Mouse (Mus musculus): ENCODE results near the gene Cenpc1.

Gene Cenpc1

DNA sequence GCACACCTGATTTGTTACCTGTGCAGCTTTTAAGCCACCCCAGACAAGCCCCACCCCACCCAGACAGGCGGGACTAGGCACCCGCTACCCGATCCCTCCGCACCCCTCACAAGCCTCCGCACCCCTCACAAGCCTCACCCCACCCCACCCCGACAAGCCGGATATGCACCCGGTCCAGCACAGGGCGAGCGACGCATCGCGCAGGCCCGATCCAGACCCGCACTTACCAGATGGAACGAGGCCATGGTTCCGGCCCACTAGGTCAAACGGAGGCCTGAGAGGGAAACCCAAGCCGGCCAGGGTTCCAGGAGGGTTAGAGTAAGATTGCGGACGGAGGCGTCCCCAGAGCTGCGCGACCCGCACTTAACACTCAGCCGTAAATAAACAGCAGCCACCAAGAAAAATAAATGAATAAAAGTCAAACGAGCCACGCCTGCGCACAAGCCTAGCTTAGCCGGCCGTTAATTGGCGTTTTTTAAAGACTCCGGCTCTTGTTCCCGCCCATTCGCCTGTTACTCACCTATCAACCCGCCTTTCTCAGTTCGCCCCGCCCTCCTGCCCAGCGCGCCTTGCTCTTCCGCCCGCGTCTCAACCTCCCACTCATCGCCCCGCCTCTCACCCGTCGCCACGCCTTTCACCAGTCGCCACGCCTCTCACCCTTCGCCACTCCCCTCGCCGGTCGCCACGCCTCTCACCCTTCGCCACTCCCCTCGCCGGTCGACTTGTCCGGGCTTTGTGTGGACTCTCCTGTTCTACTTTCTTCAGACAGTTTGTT, at the start of gene Cenpc1:
Gene Cenpc1, minus strand, starts transcription at position 483 of the 775 bp plus-strand sequence.
- DNase-seq (ENCODE audit: low spot score in 2 of 2): peak; percentile 86 to 91

- DNase-seq (ENCODE audit: low spot score in 2 of 2): no peak
Measured at GRCm38 (mm10) chr5:86113997-86114396, 48.6 kb upstream of the Cenpc1 start.

GRCm38 (mm10) chr5:86113037-86113436, 47.7 kb upstream of the Cenpc1 start:
- no peak for DNase-seq (ENCODE audit: low spot score in 2 of 2)

DNA sequence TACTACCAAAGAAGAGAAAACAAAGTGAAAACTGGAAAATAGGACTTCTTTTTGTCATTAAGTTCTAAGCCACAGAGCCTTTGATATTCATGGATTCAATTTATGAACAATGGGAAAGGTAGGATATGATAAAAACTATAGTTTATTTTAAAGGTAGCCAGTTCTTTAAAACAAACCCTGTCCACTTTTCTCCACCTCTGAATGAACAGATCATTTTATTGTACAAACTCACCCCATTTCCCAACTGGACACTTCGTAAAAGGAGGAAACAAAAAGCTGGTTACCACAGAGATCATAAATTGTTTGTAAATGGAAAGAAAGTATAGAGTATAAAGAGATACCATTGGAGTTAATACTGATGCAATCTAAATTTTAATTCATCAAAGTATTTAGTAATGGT, 45.7 kb upstream of the Cenpc1 start:
- no peak for DNase-seq (ENCODE audit: low spot score in 2 of 2)

DNA sequence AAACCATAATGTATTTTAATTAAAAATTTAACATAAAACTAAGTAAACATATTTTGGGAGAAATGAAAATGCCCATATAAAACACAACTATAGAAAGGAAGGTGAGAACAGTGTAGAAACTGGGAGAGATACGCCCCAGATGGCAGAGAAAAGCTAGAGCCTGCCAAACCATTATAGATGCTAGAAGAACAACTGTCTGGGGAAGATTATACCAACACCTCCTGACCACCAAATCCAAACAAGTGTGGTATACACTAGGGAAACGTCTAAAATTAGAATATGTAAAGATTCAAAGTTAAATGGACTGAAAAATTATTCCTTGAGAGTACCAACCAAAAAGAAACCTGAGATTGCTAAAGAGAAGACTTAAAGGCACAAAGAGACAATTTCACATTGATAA, 41.2 kb upstream of the Cenpc1 start:
- DNase-seq (ENCODE audit: low spot score in 2 of 2): no peak

DNA sequence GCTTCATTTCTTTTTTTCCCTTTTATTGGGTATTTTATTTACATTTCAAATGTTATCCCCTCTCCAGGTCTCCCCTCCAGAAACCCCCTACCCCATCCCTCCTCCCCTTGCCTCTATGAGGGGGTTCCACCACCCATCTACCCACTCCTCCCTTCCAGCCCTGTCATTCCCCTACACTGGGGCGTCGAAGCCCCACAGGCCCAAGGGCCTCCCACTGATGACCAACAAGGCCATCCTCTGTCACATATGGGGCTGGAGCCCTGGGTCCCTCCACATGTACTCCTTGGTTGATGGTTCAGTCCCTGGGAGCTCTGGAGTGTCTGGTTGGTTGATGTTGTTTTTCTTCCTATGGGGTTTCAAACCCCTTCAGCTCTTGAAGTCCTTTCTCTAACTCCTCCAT, 36.8 kb upstream of the Cenpc1 start:
- no peak for DNase-seq (ENCODE audit: low spot score in 2 of 2)

DNA sequence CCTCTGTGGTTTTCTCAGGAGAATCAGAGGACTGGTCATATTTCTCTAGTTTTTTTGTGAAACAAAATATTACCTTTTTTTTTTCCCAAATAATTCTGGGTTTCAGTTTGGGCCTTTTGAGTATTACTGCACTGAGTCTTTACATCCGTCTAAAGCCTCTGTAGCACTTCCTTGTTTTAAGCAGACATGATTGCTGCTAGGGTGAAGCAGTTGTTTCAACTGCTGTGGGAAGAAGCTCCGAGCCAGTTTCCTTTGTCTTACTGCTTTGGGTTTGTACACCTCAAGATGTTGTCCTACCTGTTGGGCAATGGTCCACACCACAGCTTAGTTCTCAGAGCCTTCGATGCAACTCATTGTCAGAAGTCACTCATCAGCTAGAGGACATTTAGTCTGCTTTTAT, 35.2 kb upstream of the Cenpc1 start:
- no peak for DNase-seq (ENCODE audit: low spot score in 2 of 2)

DNA sequence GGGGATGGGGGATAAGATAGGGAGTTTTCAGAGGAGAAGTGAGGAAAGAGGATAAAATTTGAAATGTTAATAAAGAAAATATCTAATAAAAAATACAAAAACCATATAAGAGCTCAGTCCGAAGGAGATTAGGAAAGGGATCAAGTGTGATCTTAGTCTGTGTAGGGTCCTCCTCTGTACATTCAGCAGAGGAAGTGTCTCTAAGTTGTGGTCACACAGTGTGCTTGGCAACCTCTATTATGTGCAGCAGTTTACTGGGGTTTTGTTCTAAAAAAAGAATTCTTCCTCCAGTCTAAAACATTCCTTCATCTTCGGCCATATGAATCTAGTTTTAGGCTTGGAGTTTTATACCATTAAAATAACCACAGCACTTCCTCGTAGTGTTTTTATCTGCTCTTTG, 33.6 kb upstream of the Cenpc1 start:
- DNase-seq (ENCODE audit: low spot score in 2 of 2): no peak

- DNase-seq (ENCODE audit: low spot score in 2 of 2): no peak
Measured at GRCm38 (mm10) chr5:86094754-86095153, 29.4 kb upstream of the Cenpc1 start.

GRCm38 (mm10) chr5:86086751-86087150, 21.4 kb upstream of the Cenpc1 start:
- no peak for DNase-seq (ENCODE audit: low spot score in 2 of 2)

GRCm38 (mm10) chr5:86084979-86085378, 19.6 kb upstream of the Cenpc1 start:
- DNase-seq (ENCODE audit: low spot score in 2 of 2): no peak

- DNase-seq (ENCODE audit: low spot score in 2 of 2): no peak
Measured at GRCm38 (mm10) chr5:86083987-86084386, 18.6 kb upstream of the Cenpc1 start.

- no peak for DNase-seq (ENCODE audit: low spot score in 2 of 2)
Measured at GRCm38 (mm10) chr5:86078720-86079334, 13.4 kb upstream of the Cenpc1 start.

- no peak for DNase-seq (ENCODE audit: low spot score in 2 of 2)
Measured at GRCm38 (mm10) chr5:86072756-86073386, 7.5 kb upstream of the Cenpc1 start.

GRCm38 (mm10) chr5:86071538-86071937, 6.2 kb upstream of the Cenpc1 start, which contains the start of gene Stap1:
Stap1 (plus strand) TSS chr5:86071746.
- DNase-seq (ENCODE audit: low spot score in 2 of 2): no peak

GRCm38 (mm10) chr5:86069121-86069520, 3.7 kb upstream of the Cenpc1 start:
- DNase-seq (ENCODE audit: low spot score in 2 of 2): no peak

GRCm38 (mm10) chr5:86068451-86068850, 3.1 kb upstream of the Cenpc1 start:
- no peak for DNase-seq (ENCODE audit: low spot score in 2 of 2)

- DNase-seq (ENCODE audit: low spot score in 2 of 2): peak; percentile 80 to 87
Measured at GRCm38 (mm10) chr5:86066551-86066929, 1.2 kb upstream of the Cenpc1 start.

DNA sequence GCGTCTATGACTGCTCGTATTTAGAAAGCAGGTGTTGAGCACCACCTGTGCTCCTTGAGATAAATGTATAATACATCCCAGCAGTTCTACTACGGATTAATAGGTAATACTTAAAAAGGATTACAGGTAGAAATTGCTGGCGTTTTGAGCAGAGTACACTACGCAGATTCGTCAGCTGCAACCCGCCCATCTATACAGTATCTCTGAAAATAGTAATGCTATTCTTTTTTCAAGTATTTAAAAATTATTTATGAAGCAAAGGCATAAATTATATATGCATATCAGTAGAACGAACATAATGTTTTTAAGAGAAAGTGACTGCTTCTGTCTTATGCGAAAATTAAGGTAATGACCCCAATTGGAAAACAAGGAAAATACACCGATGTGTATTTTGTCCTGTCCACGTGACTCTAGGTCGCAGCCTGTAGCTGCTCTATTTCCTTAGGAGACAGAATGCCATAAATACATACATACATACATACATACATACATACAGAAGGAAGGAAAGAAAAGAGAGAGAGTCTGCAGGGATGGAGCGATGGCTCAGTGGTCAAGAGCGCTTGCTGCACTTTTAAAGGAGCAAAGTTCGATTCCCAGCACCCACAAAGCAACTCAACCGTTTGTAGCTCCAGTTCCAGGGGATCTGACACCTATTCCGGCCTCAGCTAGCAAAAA, 630 bp upstream of the Cenpc1 start:
- no peak for DNase-seq (ENCODE audit: low spot score in 2 of 2)

- no peak for DNase-seq (ENCODE audit: low spot score in 2 of 2)
Measured at GRCm38 (mm10) chr5:86063501-86063900, 1.9 kb downstream of the Cenpc1 start.

- DNase-seq (ENCODE audit: low spot score in 2 of 2): no peak
Measured at GRCm38 (mm10) chr5:86029820-86030219, 35.6 kb downstream of the Cenpc1 start.
